Mouse (Mus musculus) right cerebral cortex, adult 2 months (tissue): ENCODE results near the gene Atcay.
"Not testable (repeated sequence)": the region's sequence is repeated elsewhere in the genome, so short reads cannot be mapped to it uniquely, and the experiment has no call there.

Experiments used
- DNase-seq, 2 experiments: peaks; one replicate each; pipeline ENCODE4 v3.0.0; 2021 to 2022; ENCODE audit warnings: low spot score in 2 of 2

The Atcay gene

DNA sequence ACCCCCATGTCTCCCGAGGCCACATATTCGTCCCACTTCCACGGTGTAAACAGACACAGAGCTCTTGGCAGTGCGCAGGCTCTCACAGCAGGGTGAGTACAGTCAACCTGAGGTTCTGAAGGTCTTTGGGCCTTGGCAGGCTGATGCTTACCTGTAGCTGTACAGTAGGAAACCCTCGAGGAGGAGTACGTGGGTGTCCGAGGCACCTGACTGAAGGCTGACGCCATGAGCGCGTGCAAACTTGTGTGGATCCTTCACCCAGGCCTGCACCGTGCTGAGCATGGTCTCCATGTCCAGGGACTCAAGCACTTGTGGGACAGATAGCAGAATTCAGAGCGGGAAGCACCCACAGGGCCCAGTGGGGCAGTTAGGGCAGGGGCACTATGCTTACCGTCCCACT, 30.5 kb downstream of the Atcay start:
- no peak for DNase-seq

DNA sequence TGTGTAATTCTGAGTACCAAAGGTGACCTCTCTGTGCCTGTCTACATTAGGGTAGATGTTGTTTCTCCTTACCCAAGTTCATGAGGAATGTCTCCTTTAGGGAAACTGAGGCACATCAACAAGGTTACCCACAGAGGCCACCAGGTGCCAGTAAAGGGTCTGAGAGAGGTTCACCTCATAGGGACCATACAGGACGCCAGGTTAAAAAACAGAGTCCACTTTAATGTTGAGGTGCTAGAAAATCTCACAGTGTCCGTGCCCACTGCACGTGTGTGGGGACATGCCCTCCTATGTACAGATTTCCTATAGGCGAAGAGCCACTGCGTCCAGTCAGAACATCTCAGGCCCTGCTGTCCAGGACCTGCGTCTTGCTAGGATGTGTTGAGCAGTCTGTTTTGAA, 31.6 kb downstream of the Atcay start:
- DNase-seq: no peak

DNA sequence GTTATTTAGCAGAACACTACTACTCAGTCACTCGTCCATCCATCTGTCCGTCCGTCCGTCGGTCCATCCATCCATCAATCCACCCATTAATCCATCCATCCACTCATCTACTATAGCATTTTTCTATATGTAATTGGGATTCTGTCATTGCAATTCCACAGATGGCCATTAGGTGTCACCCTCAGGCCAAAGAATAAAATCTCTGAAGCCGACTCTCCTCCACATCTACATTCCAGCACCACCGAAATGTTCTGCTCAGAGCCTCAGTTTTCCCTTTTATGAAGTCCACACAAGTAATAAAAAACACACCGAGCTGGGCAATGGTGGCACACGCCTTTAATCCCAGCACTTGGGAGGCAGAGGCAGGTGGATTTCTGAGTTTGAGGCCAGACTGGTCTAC, 32.4 kb downstream of the Atcay start:
- peak; percentile 83 for DNase-seq

- no peak for DNase-seq
Measured at GRCm38 (mm10) chr10:81197305-81197704, 33.3 kb downstream of the Atcay start.

- DNase-seq: no peak
Measured at GRCm38 (mm10) chr10:81196470-81197065, 34.1 kb downstream of the Atcay start.

- DNase-seq: no peak
Measured at GRCm38 (mm10) chr10:81195300-81195699, 35.3 kb downstream of the Atcay start.

DNA sequence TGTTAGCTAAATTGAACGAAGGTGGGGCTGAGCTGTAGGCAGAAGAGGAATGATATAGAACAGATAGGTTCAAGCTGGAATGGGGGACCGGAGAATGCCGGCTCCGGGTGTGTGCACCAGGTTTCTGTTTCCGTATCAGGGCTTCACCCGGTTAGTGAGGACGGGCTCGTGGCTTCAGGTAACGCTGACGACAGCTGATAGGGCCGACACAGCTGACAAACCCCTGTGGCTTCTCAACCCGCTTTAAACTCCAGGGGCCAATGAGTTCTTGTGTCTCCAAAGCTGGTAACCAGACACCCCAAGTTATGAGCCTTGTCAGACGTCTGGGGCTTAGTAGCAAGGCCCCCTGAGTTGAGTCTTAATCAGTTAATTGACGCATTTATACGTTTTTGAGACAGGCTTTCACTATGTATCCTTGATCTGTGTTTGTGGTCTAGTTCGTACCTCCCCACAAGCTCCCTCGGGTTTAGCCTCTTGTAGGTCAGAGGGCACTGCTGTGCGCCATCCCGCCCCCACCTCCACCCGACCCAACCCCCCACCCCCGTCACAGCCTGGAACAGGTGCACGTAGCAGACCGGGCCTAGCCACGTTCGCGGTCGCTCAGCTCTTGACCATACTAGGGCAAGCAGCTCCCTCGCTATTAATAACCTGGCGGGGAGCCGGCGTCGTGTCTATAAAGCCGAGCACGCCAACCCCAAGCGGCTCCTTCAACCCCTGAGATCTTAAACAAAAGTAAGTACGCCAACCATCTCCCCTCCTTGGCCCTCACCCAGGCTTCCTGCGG, 36.5 kb downstream of the Atcay start:
- DNase-seq: no peak

- peak; percentile 50 to 57 for DNase-seq
Measured at GRCm38 (mm10) chr10:81192968-81193501, 37.6 kb downstream of the Atcay start.

GRCm38 (mm10) chr10:81192270-81192967, 38.2 kb downstream of the Atcay start:
- DNase-seq: peak; percentile 84 to 87

GRCm38 (mm10) chr10:81191342-81191982, 39.2 kb downstream of the Atcay start:
- no peak for DNase-seq

DNA sequence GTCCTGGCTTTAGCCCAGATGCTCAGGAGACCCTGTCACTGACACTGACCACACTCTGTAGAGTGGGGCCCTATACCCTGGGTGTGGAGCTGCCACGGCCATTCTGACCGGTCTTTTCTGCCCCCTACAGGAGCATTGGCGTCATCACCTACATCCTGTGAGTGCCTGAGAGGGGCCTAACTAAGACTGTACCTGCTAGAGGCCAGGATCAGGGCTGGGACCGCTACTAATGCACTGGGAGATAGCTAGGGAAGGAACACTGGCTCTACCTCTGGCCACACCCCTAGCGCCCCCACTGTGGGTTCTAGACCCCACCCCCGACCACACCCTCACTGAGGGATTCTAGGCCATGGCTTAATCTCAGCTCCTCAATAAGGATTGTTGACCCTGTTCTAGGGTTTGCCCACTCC, 39.7 kb downstream of the Atcay start:
- DNase-seq: no peak

DNA sequence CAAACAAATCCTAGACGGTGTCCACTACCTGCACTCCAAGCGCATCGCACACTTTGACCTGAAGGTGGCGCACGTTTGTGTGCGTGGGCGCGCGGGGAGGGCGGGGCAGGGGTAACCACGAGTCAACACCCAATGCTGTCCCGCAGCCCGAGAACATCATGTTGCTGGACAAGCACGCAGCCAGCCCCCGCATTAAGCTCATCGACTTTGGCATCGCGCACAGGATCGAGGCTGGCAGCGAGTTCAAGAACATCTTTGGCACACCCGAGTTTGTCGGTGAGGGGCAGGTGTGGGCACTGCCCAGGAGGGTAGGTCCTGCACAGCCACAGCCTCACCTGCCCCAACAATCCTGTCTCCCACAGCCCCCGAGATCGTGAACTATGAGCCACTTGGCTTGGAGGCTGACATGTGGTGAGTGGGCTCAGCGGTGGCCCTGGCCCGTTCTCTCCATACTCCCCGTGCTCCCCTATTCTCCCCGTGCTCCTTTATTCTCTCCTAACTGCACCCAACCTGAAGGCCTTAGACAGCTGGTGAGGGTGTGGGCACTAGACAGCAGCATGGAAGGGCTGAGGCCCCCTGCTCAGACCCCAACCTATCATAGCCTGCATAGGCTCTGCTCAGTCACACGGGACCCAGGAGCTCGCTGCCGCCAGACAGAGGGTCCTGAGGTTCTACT, 40.3 kb downstream of the Atcay start:
- DNase-seq: no peak

DNA sequence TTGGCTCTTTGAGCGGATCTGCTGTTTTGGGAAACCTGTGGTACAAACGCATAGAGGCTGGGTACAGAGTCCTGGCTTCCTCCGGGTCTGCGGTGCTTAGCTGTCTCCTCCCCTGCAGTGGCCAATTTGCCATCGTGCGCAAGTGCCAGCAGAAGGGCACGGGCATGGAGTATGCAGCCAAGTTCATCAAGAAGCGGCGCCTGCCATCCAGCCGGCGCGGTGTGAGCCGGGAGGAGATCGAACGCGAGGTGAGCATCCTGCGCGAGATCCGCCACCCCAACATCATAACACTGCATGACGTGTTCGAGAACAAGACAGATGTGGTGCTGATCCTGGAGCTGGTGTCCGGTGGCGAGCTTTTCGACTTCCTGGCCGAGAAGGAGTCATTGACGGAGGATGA, 40.8 kb downstream of the Atcay start:
- DNase-seq: no peak

DNA sequence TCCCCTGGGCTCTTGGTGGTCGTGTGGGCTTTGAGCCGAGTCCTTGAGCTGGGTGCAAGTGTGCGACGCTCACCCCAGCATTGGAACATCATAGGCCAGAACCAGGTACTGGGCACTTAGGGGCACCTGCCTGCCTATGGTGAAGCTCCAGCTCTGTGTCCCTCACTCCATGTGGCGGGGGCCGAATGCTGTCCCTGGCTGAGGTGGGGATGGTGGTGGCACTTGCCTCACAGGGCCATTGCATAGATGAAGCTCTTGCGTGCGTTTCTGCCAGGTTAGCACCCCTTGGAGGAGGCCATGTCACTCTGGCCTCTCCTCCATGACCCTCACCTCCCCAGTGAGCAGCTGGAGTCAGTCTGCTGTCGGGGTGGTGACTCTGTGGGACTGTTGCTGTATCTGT, 43.5 kb downstream of the Atcay start:
- no peak for DNase-seq

DNA sequence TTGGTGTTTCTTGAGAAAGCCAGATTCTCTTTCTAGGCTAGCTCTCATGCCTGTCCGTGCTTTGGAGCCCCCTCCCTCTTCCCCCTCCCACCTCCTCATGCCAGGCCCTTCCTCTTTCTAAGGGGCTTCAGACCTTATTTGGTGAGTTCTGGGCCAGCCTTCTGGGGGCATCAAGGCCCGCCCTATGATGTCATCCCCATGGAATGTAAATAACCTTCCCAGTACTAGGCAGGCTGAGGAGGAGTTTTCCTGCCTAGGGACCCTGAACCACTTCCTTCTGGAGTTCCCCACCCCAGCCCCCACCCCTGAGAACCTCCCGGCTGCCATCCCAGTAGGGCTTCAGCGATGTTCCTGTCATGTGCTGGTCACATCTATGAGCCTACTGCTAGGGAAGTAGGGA, 45.9 kb downstream of the Atcay start:
- DNase-seq: no peak

DNA sequence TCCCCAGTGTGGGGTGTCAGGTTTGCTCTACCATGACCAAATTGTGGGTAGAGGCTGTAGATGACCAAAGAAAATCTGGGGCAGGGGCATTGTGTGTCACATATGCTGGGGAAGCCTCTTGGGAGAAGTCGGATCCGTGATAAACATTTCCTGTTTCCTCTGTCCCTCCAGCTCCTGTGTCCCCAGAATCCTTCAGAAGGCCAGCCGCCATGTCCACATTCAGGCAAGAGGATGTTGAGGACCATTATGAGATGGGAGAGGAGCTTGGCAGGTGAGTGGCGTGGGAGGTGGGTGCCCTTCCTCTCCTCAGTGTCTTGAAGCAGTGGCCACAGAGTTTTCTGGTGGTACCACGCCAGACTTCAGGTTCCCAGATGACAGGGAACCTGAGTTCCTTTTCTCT, 46.8 kb downstream of the Atcay start, which contains the start of gene 4930442H23Rik:
Gene 4930442H23Rik (minus strand): TSS at position 45 of the 400 bp plus-strand sequence.
- no peak for DNase-seq

- peak; percentile 98 to 99 for DNase-seq
Measured at GRCm38 (mm10) chr10:81182336-81183333, 48.0 kb downstream of the Atcay start, which contains the start of gene Dapk3. Gene Dapk3 (plus strand): TSS chr10:81183005.

- DNase-seq: not testable (repeated sequence)
Measured at GRCm38 (mm10) chr10:81181860-81182259, 48.8 kb downstream of the Atcay start.

- no peak for DNase-seq
Measured at GRCm38 (mm10) chr10:81180946-81181345, 49.7 kb downstream of the Atcay start.
